Mouse (Mus musculus) gonadal fat pad, adult 2 months (tissue): ENCODE results near the gene C030005K15Rik. TPM values are rescaled to one million over a fixed set of nuclear protein-coding genes. Genes with fewer than 3 reads are reported as not detected.
"Not testable (repeated sequence)": the region's sequence is repeated elsewhere in the genome, so short reads cannot be mapped to it uniquely, and the experiment has no call there.

Experiments
- DNase-seq: peaks from one replicate; pipeline ENCODE4 v3.0.0-alpha.2; 2012; ENCODE audit warnings: low read depth
- polyA plus RNA-seq: library from polyadenylated mRNA; depleted of rRNA; stranded (reverse); fragments of >200 nt; gene quantifications from 2 replicates; pipeline ENCODE4 v1.2.3, GENCODE M21; 2012; rRNA removed

C030005K15Rik gene
- polyA plus RNA-seq: not detected in 2 replicates

- not testable (repeated sequence) for DNase-seq
Measured at GRCm38 (mm10) chr10:97726655-97727054, at the start of gene C030005K15Rik. Gene C030005K15Rik, minus strand, starts transcription at chr10:97726755.

- DNase-seq: no peak
Measured at GRCm38 (mm10) chr10:97768171-97768749, 41.7 kb upstream of the C030005K15Rik start.

- no peak for DNase-seq
Measured at GRCm38 (mm10) chr10:97753821-97754220, 27.3 kb upstream of the C030005K15Rik start.

- DNase-seq: no peak
Measured at GRCm38 (mm10) chr10:97747231-97747630, 20.7 kb upstream of the C030005K15Rik start.

GRCm38 (mm10) chr10:97725929-97726328 is 626 bp downstream of the C030005K15Rik start:
- no peak for DNase-seq

GRCm38 (mm10) chr10:97722709-97723108 is 3.8 kb downstream of the C030005K15Rik start:
- no peak for DNase-seq

- DNase-seq: no peak
Measured at GRCm38 (mm10) chr10:97720625-97721024, 5.9 kb downstream of the C030005K15Rik start.

- DNase-seq: no peak
Measured at GRCm38 (mm10) chr10:97718021-97718420, 8.5 kb downstream of the C030005K15Rik start.

GRCm38 (mm10) chr10:97717233-97717632 is 9.3 kb downstream of the C030005K15Rik start:
- DNase-seq: no peak

GRCm38 (mm10) chr10:97715289-97715906 is 11.2 kb downstream of the C030005K15Rik start:
- no peak for DNase-seq

GRCm38 (mm10) chr10:97714584-97714983 is 12.0 kb downstream of the C030005K15Rik start:
- DNase-seq: no peak

- DNase-seq: no peak
Measured at GRCm38 (mm10) chr10:97712687-97713086, 13.9 kb downstream of the C030005K15Rik start.

- no peak for DNase-seq
Measured at GRCm38 (mm10) chr10:97704562-97704961, 22.0 kb downstream of the C030005K15Rik start.

- DNase-seq: no peak
Measured at GRCm38 (mm10) chr10:97702321-97702720, 24.2 kb downstream of the C030005K15Rik start.

GRCm38 (mm10) chr10:97693398-97694135 is 33.0 kb downstream of the C030005K15Rik start:
- DNase-seq: no peak

GRCm38 (mm10) chr10:97692913-97693312 is 33.6 kb downstream of the C030005K15Rik start, which contains the start of gene Ccer1:
Gene Ccer1, plus strand, starts transcription at chr10:97693059.
- DNase-seq: no peak

GRCm38 (mm10) chr10:97689425-97689824 is 37.1 kb downstream of the C030005K15Rik start:
- no peak for DNase-seq

- no peak for DNase-seq
Measured at GRCm38 (mm10) chr10:97687198-97687597, 39.4 kb downstream of the C030005K15Rik start.

- no peak for DNase-seq
Measured at GRCm38 (mm10) chr10:97682981-97683380, 43.6 kb downstream of the C030005K15Rik start.
